Mouse (Mus musculus): ENCODE data around the gene Paqr8. TPM values are rescaled to one million over a fixed set of nuclear protein-coding genes. Genes with fewer than 3 reads are reported as not detected.

The Paqr8 gene
- total and polyA plus RNA-seq, 3 experiments = 0.38 to 1.3 (median 1.1) TPM

- TF ChIP-seq MYC (IDR thresholded peaks at IDR 0.05; ENCODE audit: low read depth, low read length) = no peak
- no peak for TF ChIP-seq MEF2A (IDR thresholded peaks at IDR 0.05; ENCODE audit: borderline replicate concordance, low read depth, low read length)
- no peak for TF ChIP-seq TCF12 (IDR thresholded peaks at IDR 0.05; ENCODE audit: low read depth, low read length)
- TF ChIP-seq USF1 (IDR thresholded peaks at IDR 0.05; ENCODE audit: low read depth, low read length) = no peak
- TF ChIP-seq ETS1 (conservative IDR thresholded peaks at IDR 0.05; ENCODE audit: low read depth, low read length) = no peak
- TF ChIP-seq SIN3A (IDR thresholded peaks at IDR 0.05; ENCODE audit: low read length) = no peak
- TF ChIP-seq IRF4 (IDR thresholded peaks at IDR 0.05; ENCODE audit: low read depth, low read length) = no peak
- TF ChIP-seq MAFK (IDR thresholded peaks at IDR 0.05; ENCODE audit: insufficient replicate concordance, low read length) = no peak
- TF ChIP-seq PAX5 (IDR thresholded peaks at IDR 0.05; ENCODE audit: low read length) = no peak
- TF ChIP-seq MXI1 (IDR thresholded peaks at IDR 0.05; ENCODE audit: low read depth, low read length) = no peak
- TF ChIP-seq ELF1 (IDR thresholded peaks at IDR 0.05; ENCODE audit: low read depth, low read length) = no peak
- no peak for TF ChIP-seq POLR2AphosphoS2 (IDR thresholded peaks at IDR 0.05; ENCODE audit: low read depth, low read length)
- no peak for TF ChIP-seq CHD2 (IDR thresholded peaks at IDR 0.05; ENCODE audit: low read length)
- no peak for TF ChIP-seq MAZ (IDR thresholded peaks at IDR 0.05; ENCODE audit: low read depth, low read length)
- TF ChIP-seq EP300 (IDR thresholded peaks at IDR 0.05; ENCODE audit: low read length) = no peak
- no peak for TF ChIP-seq E2F4 (IDR thresholded peaks at IDR 0.05; ENCODE audit: insufficient replicate concordance, low read depth, low read length)
- no peak for TF ChIP-seq JUND (conservative IDR thresholded peaks at IDR 0.05; ENCODE audit: low read depth, low read length)
- no peak for TF ChIP-seq POLR2A (IDR thresholded peaks at IDR 0.05; ENCODE audit: low read depth, low read length)
- no peaks in the 10 kb centered on the region for H3K36me3 ChIP-seq (replicated peaks in 1 of 2; ENCODE audit: control insufficient read depth in 1 of 2, insufficient read depth in 1 of 2, low read length in 1 of 2)
- H3K9me3 ChIP-seq (replicated peaks; ENCODE audit: low read length) = no peaks in the 10 kb centered on the region
- no peak overlapping the region for H3K27ac ChIP-seq (ENCODE audit: insufficient read depth, low read depth)
- H3K4me2 ChIP-seq (ENCODE audit: insufficient read depth, low read depth, poor library complexity, severe bottlenecking) = no peak overlapping the region
- no peak overlapping the region for H3K9ac ChIP-seq (ENCODE audit: insufficient read depth, low read depth)
- no peak for DNase-seq (ENCODE audit: extremely low read depth)
- H3K4me3 ChIP-seq (replicated peaks in 1 of 3; ENCODE audit: low read depth in 2 of 3, low read length in 2 of 3, poor library complexity in 1 of 3) = no peak overlapping the region
- no peaks in the 10 kb centered on the region for H3K4me1 ChIP-seq (ENCODE audit: control insufficient read depth in 1 of 2, insufficient read depth in 2 of 2)
- no peaks in the 10 kb centered on the region for H3K27me3 ChIP-seq (replicated peaks)
- dilution Hi-C loops (cut with MboI; ENCODE audit: extremely low pct_ligation_motif_present, extremely low pct_unique_long_range_greater_than_20kb, low sequenced_read_pairs) (no loop called here), in situ Hi-C loops (cut with MboI; ENCODE audit: low pct_ligation_motif_present, low pct_unique_long_range_greater_than_20kb, low sequenced_read_pairs) (no loop called here)
- no peaks in the 10 kb centered on the region for H3K79me2 ChIP-seq (replicated peaks; ENCODE audit: control insufficient read depth, extremely low read depth, insufficient read depth, poor library complexity, severe bottlenecking)
Measured at GRCm38 (mm10) chr1:20951799-20952198, 61.4 kb downstream of the Paqr8 start.

- Histone ChIP-seq H3K79me2 (replicated peaks; ENCODE audit: control insufficient read depth, extremely low read depth, insufficient read depth, poor library complexity, severe bottlenecking) (no peaks in the 10 kb centered on the region), H3K36me3 (replicated peaks in 1 of 2; ENCODE audit: control insufficient read depth in 1 of 2, insufficient read depth in 1 of 2, low read length in 1 of 2) (no peaks in the 10 kb centered on the region), H3K27ac (ENCODE audit: insufficient read depth, low read depth) (no peak overlapping the region), H3K9me3 (replicated peaks; ENCODE audit: low read length) (no peaks in the 10 kb centered on the region), H3K27me3 (replicated peaks) (no peaks in the 10 kb centered on the region), H3K4me3 (replicated peaks in 1 of 3; ENCODE audit: low read depth in 2 of 3, low read length in 2 of 3, poor library complexity in 1 of 3) (no peak overlapping the region), H3K4me2 (ENCODE audit: insufficient read depth, low read depth, poor library complexity, severe bottlenecking) (no peak overlapping the region), H3K4me1 (ENCODE audit: control insufficient read depth in 1 of 2, insufficient read depth in 2 of 2) (no peaks in the 10 kb centered on the region), H3K9ac (ENCODE audit: insufficient read depth, low read depth) (no peak overlapping the region)
- in situ Hi-C loops (cut with MboI; ENCODE audit: low pct_ligation_motif_present, low pct_unique_long_range_greater_than_20kb, low sequenced_read_pairs) = no loop called here
- dilution Hi-C loops (cut with MboI; ENCODE audit: extremely low pct_ligation_motif_present, extremely low pct_unique_long_range_greater_than_20kb, low sequenced_read_pairs) = no loop called here
- DNase-seq (ENCODE audit: extremely low read depth) = no peak
- TF ChIP-seq EP300 (IDR thresholded peaks at IDR 0.05; ENCODE audit: low read length) (no peak), ZNF384 (IDR thresholded peaks at IDR 0.05; ENCODE audit: low read depth, low read length) (no peak), ZKSCAN1 (IDR thresholded peaks at IDR 0.05; ENCODE audit: borderline replicate concordance, low read depth, low read length) (no peak), MAZ (IDR thresholded peaks at IDR 0.05; ENCODE audit: low read depth, low read length) (no peak), CHD2 (IDR thresholded peaks at IDR 0.05; ENCODE audit: low read length) (no peak), IRF4 (IDR thresholded peaks at IDR 0.05; ENCODE audit: low read depth, low read length) (no peak), BHLHE40 (IDR thresholded peaks at IDR 0.05; ENCODE audit: low read depth, low read length) (no peak), POLR2AphosphoS2 (IDR thresholded peaks at IDR 0.05; ENCODE audit: low read depth, low read length) (no peak), SMC3 (IDR thresholded peaks at IDR 0.05; ENCODE audit: low read depth, low read length) (no peak), JUN (IDR thresholded peaks at IDR 0.05; ENCODE audit: insufficient read depth, low read depth, low read length) (no peak), JUND (conservative IDR thresholded peaks at IDR 0.05; ENCODE audit: low read depth, low read length) (no peak), UBTF (IDR thresholded peaks at IDR 0.05; ENCODE audit: low read depth, low read length) (no peak), TCF12 (IDR thresholded peaks at IDR 0.05; ENCODE audit: low read depth, low read length) (no peak), RCOR1 (conservative IDR thresholded peaks at IDR 0.05; ENCODE audit: low read depth, low read length) (no peak), ELF1 (IDR thresholded peaks at IDR 0.05; ENCODE audit: low read depth, low read length) (no peak), KAT2A (IDR thresholded peaks at IDR 0.05; ENCODE audit: insufficient replicate concordance, low read length) (no peak), RAD21 (IDR thresholded peaks at IDR 0.05; ENCODE audit: low read depth, low read length) (no peak)
Measured at GRCm38 (mm10) chr1:20954876-20955275, 64.5 kb downstream of the Paqr8 start.

Data from CH12.LX (cell line).